Mouse (Mus musculus): ENCODE measurements around the gene Washc1. TPM values are rescaled to one million over a fixed set of nuclear protein-coding genes. Genes with fewer than 3 reads are reported as not detected.
"Not testable (repeated sequence)": the region's sequence is repeated elsewhere in the genome, so short reads cannot be mapped to it uniquely, and the experiment has no call there.

The Washc1 gene
- polyA plus RNA-seq, 1 experiment from 2014 or later = 36.3 TPM

DNA sequence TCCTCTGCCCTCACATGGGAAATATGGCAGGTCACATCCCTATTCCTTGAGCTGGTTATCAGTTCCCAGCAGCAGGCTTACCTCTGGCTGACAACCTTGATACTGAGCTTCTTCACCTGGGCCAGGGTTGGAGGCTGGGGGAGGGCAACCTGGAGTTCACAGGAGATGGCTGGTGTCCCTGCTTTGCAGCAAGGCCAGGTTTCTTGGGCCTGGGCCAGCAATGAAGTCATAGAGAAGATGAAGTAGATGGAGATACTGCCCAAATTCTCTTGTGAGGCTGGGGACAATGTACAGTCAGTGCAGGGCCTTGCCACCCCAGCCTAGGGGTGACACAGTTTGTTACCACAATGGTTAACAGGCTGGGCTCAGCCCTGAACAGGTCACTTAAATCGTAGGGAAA is 9.4 kb downstream of the Washc1 start:
- WGBS = 65% methylated on average over 1 of the region's 1 CpGs
- Histone ChIP-seq H3K4me2 (ENCODE audit: low read depth, low read length) (no peak overlapping the region), H3K9ac (replicated peaks; ENCODE audit: low read length) (no peak overlapping the region), H3K27me3 (ENCODE audit: control insufficient read depth, insufficient read depth, low read length) (no peaks in the 10 kb centered on the region), H3K36me3 (replicated peaks; ENCODE audit: control insufficient read depth, insufficient read depth, low read depth, low read length) (peaks cover 2% of the 10 kb centered on the region), H3K27ac (replicated peaks; ENCODE audit: low read depth, low read length) (no peak overlapping the region), H3K4me1 (ENCODE audit: control insufficient read depth, insufficient read depth, low read length) (no peaks in the 10 kb centered on the region), H3K4me3 (ENCODE audit: low read depth, low read length) (no peak overlapping the region), H3K9me3 (replicated peaks; ENCODE audit: control insufficient read depth, low read length) (no peaks in the 10 kb centered on the region)
- DNase-seq (ENCODE audit: low spot score) (no peak), ATAC-seq (replicated peaks; ENCODE audit: insufficient number of reproducible peaks, low FRiP score, low TSS enrichment, low read depth) (no peak)

DNA sequence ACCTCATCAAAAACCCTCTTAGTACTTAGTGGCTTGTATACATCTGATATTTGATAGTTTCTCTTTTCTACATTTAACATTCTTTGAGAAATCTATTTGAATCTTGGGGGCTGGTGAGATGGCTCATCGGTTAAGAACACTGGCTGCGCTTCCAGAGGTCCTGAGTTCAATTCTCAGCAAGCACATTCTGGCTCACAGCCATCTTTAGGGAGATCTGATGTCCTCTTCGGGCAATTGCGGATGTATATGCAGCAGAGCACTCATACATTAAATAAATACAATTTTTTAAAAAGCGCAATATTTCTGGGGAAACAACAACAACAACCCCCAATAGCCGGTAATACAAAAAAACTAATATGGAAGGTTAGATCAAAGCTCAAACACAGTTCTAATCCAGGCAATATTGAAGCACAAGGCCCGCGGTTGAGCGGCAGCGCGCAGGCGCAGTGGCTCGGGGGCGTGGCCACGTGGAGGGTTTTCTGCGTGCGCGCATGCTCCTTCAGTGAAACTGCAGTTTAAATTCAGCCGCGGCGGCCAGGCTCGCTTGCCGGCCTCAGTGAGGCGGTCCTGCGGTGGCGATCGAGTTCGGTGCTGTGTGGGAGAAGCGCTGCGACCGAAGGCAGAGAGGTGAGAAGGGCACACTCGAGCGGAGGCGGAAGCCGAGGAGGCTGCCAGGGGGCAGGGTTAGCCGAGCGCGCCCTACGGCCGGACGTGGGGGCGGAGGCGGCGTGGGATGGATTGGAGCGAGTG is 11.9 kb downstream of the Washc1 start, which contains the start of gene Ddx11:
Ddx11 (plus strand) TSS at position 455 of the 750 bp plus-strand sequence.
- peak; percentile 93 for DNase-seq (ENCODE audit: low spot score)
- H3K4me2 ChIP-seq (ENCODE audit: low read depth, low read length) = peak within 1 kb of the TSS; percentile 48
- H3K27ac ChIP-seq (replicated peaks; ENCODE audit: low read depth, low read length) = peak within 1 kb of the TSS; percentile 82
- no peaks in the 10 kb centered on the region for H3K27me3 ChIP-seq (ENCODE audit: control insufficient read depth, insufficient read depth, low read length)
- peak; percentile 83 for ATAC-seq (replicated peaks; ENCODE audit: insufficient number of reproducible peaks, low FRiP score, low TSS enrichment, low read depth)
- peak within 1 kb of the TSS; percentile 80 for H3K4me3 ChIP-seq (ENCODE audit: low read depth, low read length)
- H3K9ac ChIP-seq (replicated peaks; ENCODE audit: low read length) = peak within 1 kb of the TSS; percentile 80
- 5% methylated on average over 45 of the region's 45 CpGs for WGBS
- peaks cover 3% of the 10 kb centered on the region for H3K36me3 ChIP-seq (replicated peaks; ENCODE audit: control insufficient read depth, insufficient read depth, low read depth, low read length)
- H3K4me1 ChIP-seq (ENCODE audit: control insufficient read depth, insufficient read depth, low read length) = no peaks in the 10 kb centered on the region
- no peaks in the 10 kb centered on the region for H3K9me3 ChIP-seq (replicated peaks; ENCODE audit: control insufficient read depth, low read length)

- H3K36me3 ChIP-seq (replicated peaks; ENCODE audit: control insufficient read depth, insufficient read depth, low read depth, low read length) = peaks cover 3% of the 10 kb centered on the region
- H3K4me3 ChIP-seq (ENCODE audit: low read depth, low read length) = peak overlapping the region; percentile 80
- peak; percentile 40 for DNase-seq (ENCODE audit: low spot score)
- H3K4me2 ChIP-seq (ENCODE audit: low read depth, low read length) = peak overlapping the region; percentile 48
- H3K27me3 ChIP-seq (ENCODE audit: control insufficient read depth, insufficient read depth, low read length) = no peaks in the 10 kb centered on the region
- under 1% methylated on average over 20 of the region's 20 CpGs for WGBS
- H3K27ac ChIP-seq (replicated peaks; ENCODE audit: low read depth, low read length) = peak overlapping the region; percentile 82
- no peaks in the 10 kb centered on the region for H3K4me1 ChIP-seq (ENCODE audit: control insufficient read depth, insufficient read depth, low read length)
- no peaks in the 10 kb centered on the region for H3K9me3 ChIP-seq (replicated peaks; ENCODE audit: control insufficient read depth, low read length)
- ATAC-seq (replicated peaks; ENCODE audit: insufficient number of reproducible peaks, low FRiP score, low TSS enrichment, low read depth) = no peak
- peak overlapping the region; percentile 80 for H3K9ac ChIP-seq (replicated peaks; ENCODE audit: low read length)
Observed at GRCm38 (mm10) chr17:66123816-66124610, 12.7 kb downstream of the Washc1 start.

- 69% methylated on average over 5 of the region's 5 CpGs for WGBS
- Histone ChIP-seq H3K9ac (replicated peaks; ENCODE audit: low read length) (0 out of 2 replicates have a peak overlapping the region, but pooled peaks have one; percentile 13), H3K9me3 (replicated peaks; ENCODE audit: control insufficient read depth, low read length) (no peaks in the 10 kb centered on the region), H3K4me3 (ENCODE audit: low read depth, low read length) (no peak overlapping the region), H3K27me3 (ENCODE audit: control insufficient read depth, insufficient read depth, low read length) (no peaks in the 10 kb centered on the region), H3K4me1 (ENCODE audit: control insufficient read depth, insufficient read depth, low read length) (no peaks in the 10 kb centered on the region), H3K4me2 (ENCODE audit: low read depth, low read length) (no peak overlapping the region), H3K36me3 (replicated peaks; ENCODE audit: control insufficient read depth, insufficient read depth, low read depth, low read length) (peaks cover 3% of the 10 kb centered on the region), H3K27ac (replicated peaks; ENCODE audit: low read depth, low read length) (no peak overlapping the region)
- DNase-seq (ENCODE audit: low spot score) (peak; percentile 26), ATAC-seq (replicated peaks; ENCODE audit: insufficient number of reproducible peaks, low FRiP score, low TSS enrichment, low read depth) (no peak)
Observed at GRCm38 (mm10) chr17:66125211-66125610, 13.9 kb downstream of the Washc1 start.

DNA sequence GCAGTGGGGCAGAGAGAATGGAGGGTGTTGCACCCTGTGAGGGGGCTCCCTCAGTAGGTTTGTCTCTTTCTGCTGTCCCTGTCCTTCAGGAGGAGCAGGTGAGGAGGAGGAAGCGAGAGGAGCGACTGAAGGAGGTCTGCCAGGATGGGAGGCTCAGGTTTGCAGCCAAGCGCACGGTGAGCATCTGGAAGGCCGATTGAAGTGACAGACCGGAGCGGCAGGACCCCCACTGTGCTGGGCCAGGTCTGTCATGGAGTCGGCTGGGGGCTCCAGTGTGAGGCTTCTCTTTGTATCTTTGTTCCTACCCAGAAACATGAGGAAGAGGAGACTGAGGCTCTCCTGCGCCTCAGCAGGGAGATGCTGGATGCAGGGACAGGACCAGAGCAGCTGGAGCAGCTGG is 19.0 kb downstream of the Washc1 start:
- no peaks in the 10 kb centered on the region for H3K9me3 ChIP-seq (replicated peaks; ENCODE audit: control insufficient read depth, low read length)
- no peaks in the 10 kb centered on the region for H3K4me1 ChIP-seq (ENCODE audit: control insufficient read depth, insufficient read depth, low read length)
- peaks cover 17% of the 10 kb centered on the region for H3K36me3 ChIP-seq (replicated peaks; ENCODE audit: control insufficient read depth, insufficient read depth, low read depth, low read length)
- ATAC-seq (replicated peaks; ENCODE audit: insufficient number of reproducible peaks, low FRiP score, low TSS enrichment, low read depth) = no peak
- 89% methylated on average over 9 of the region's 9 CpGs for WGBS
- H3K4me3 ChIP-seq (ENCODE audit: low read depth, low read length) = no peak overlapping the region
- DNase-seq (ENCODE audit: low spot score) = no peak
- no peak overlapping the region for H3K4me2 ChIP-seq (ENCODE audit: low read depth, low read length)
- H3K27me3 ChIP-seq (ENCODE audit: control insufficient read depth, insufficient read depth, low read length) = no peaks in the 10 kb centered on the region
- no peak overlapping the region for H3K27ac ChIP-seq (replicated peaks; ENCODE audit: low read depth, low read length)
- no peak overlapping the region for H3K9ac ChIP-seq (replicated peaks; ENCODE audit: low read length)

- Histone ChIP-seq H3K27ac (replicated peaks; ENCODE audit: low read depth, low read length) (no peak overlapping the region), H3K36me3 (replicated peaks; ENCODE audit: control insufficient read depth, insufficient read depth, low read depth, low read length) (peaks cover 17% of the 10 kb centered on the region), H3K4me1 (ENCODE audit: control insufficient read depth, insufficient read depth, low read length) (no peaks in the 10 kb centered on the region), H3K4me3 (ENCODE audit: low read depth, low read length) (no peak overlapping the region), H3K9me3 (replicated peaks; ENCODE audit: control insufficient read depth, low read length) (no peaks in the 10 kb centered on the region), H3K27me3 (ENCODE audit: control insufficient read depth, insufficient read depth, low read length) (no peaks in the 10 kb centered on the region), H3K9ac (replicated peaks; ENCODE audit: low read length) (no peak overlapping the region), H3K4me2 (ENCODE audit: low read depth, low read length) (no peak overlapping the region)
- 94% methylated on average over 4 of the region's 4 CpGs for WGBS
- ATAC-seq (replicated peaks; ENCODE audit: insufficient number of reproducible peaks, low FRiP score, low TSS enrichment, low read depth) = no peak
- no peak for DNase-seq (ENCODE audit: low spot score)
Observed at GRCm38 (mm10) chr17:66131212-66131611, 19.9 kb downstream of the Washc1 start.

DNA sequence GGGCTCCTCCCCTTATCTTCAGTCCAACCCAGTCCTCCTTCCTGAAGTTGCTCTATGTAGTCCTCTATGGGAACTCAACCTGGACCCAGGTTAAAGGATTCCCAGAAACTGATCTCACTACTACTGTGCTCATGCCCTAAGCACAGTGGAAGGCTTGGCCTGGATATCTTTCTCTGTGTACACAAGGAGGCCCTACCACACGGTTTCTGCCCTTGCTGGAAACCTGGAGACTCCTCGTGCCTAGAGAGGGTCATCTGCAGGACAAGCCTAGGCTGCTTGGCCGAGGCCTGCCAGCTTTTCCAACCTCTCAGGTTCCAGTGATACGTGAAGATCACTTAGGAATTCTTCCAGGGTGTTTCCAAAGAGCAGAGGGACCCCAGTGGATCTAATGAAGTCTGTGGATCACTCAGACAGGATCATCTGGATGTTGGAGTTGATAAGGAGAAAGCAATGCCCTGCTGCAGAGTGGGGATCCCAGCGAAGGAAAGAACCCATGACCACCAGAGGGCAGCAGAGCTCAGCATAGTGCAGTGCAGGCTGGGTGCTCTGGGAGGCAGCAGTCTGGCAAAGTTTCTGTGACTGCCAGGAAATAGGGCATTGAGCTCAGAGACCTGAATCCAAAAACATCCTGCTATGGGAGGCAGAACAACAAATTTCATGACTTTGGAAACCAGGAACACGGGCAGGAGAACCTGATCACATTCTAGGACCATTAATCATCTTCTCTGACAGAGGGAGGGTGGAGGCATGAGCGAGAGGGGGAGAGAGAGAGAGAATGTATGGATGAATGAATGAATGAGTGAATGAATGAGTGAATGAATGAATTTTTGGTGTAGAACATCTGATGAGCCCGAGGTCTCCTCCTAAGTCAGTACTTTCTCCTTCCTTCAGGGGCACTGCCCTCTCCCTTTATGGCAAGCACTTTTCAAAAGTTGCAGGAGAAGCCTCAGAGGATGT is 41.6 kb downstream of the Washc1 start:
- not testable (repeated sequence) for H3K27ac ChIP-seq (replicated peaks; ENCODE audit: low read depth, low read length); H3K36me3 ChIP-seq (replicated peaks; ENCODE audit: control insufficient read depth, insufficient read depth, low read depth, low read length); H3K9me3 ChIP-seq (replicated peaks; ENCODE audit: control insufficient read depth, low read length); H3K4me1 ChIP-seq (ENCODE audit: control insufficient read depth, insufficient read depth, low read length); DNase-seq (ENCODE audit: low spot score); H3K4me3 ChIP-seq (ENCODE audit: low read depth, low read length); H3K27me3 ChIP-seq (ENCODE audit: control insufficient read depth, insufficient read depth, low read length); H3K4me2 ChIP-seq (ENCODE audit: low read depth, low read length); H3K9ac ChIP-seq (replicated peaks; ENCODE audit: low read length)
- 76% methylated on average over 5 of the region's 8 CpGs for WGBS
- peak; percentile 74; the same call in 1 of the 2 replicates for ATAC-seq (replicated peaks; ENCODE audit: insufficient number of reproducible peaks, low FRiP score, low TSS enrichment, low read depth)

All from embryonic facial prominence, embryonic 11.5 days (tissue).